Mouse (Mus musculus) embryo, embryonic 11.5 days (tissue): ENCODE results near the gene Trim8.

ENCODE experiments used
- DNase-seq: peaks from one replicate; pipeline ENCODE4 v3.0.0-alpha.2; 2012; ENCODE audit warnings: low read depth, low spot score

The Trim8 gene

GRCm38 (mm10) chr19:46547565-46547964, 46.1 kb downstream of the Trim8 start:
- DNase-seq: no peak

GRCm38 (mm10) chr19:46548110-46548509, 46.6 kb downstream of the Trim8 start:
- no peak for DNase-seq

GRCm38 (mm10) chr19:46550385-46550784, 48.9 kb downstream of the Trim8 start:
- DNase-seq: no peak

GRCm38 (mm10) chr19:46552496-46552895, 51.0 kb downstream of the Trim8 start:
- no peak for DNase-seq

- DNase-seq: no peak
Measured at GRCm38 (mm10) chr19:46553541-46553955, 52.0 kb downstream of the Trim8 start.

GRCm38 (mm10) chr19:46558009-46558408, 56.5 kb downstream of the Trim8 start:
- no peak for DNase-seq

GRCm38 (mm10) chr19:46558631-46559030, 57.1 kb downstream of the Trim8 start:
- DNase-seq: no peak

GRCm38 (mm10) chr19:46562132-46562531, 60.6 kb downstream of the Trim8 start:
- peak; percentile 45 for DNase-seq

GRCm38 (mm10) chr19:46562581-46563515, 61.3 kb downstream of the Trim8 start:
- DNase-seq: no peak

- no peak for DNase-seq
Measured at GRCm38 (mm10) chr19:46563603-46564002, 62.1 kb downstream of the Trim8 start.

GRCm38 (mm10) chr19:46564043-46564462, 62.6 kb downstream of the Trim8 start:
- DNase-seq: no peak
